Mouse (Mus musculus): Measurements from ENCODE around the gene Ppt2. TPM values are rescaled to one million over a fixed set of nuclear protein-coding genes. Genes with fewer than 3 reads are reported as not detected.

Ppt2 gene
- total RNA-seq, 2 experiments from 2014 or later: 17.0 to 31.3 TPM

- ATAC-seq (replicated peaks; ENCODE audit: low FRiP score, low TSS enrichment, poor library complexity, severe bottlenecking): peak; percentile 79
Observed at GRCm38 (mm10) chr17:34618999-34619398, 9.3 kb downstream of the Ppt2 start.

- no peak for ATAC-seq (replicated peaks; ENCODE audit: low FRiP score, low TSS enrichment, poor library complexity, severe bottlenecking)
Observed at GRCm38 (mm10) chr17:34615871-34616270, 12.4 kb downstream of the Ppt2 start, which contains the start of gene Egfl8. TSS of gene Egfl8 (minus strand) at chr17:34615971.

- ATAC-seq (replicated peaks; ENCODE audit: low FRiP score, low TSS enrichment, poor library complexity, severe bottlenecking): no peak
Observed at GRCm38 (mm10) chr17:34613830-34614229, 14.5 kb downstream of the Ppt2 start.

- peak; percentile 81 for ATAC-seq (replicated peaks; ENCODE audit: low FRiP score, low TSS enrichment, poor library complexity, severe bottlenecking)
Observed at GRCm38 (mm10) chr17:34613054-34613645, 15.2 kb downstream of the Ppt2 start.

GRCm38 (mm10) chr17:34611050-34611449, 17.3 kb downstream of the Ppt2 start:
- ATAC-seq (replicated peaks; ENCODE audit: low FRiP score, low TSS enrichment, poor library complexity, severe bottlenecking): no peak

- no peak for ATAC-seq (replicated peaks; ENCODE audit: low FRiP score, low TSS enrichment, poor library complexity, severe bottlenecking)
Observed at GRCm38 (mm10) chr17:34607997-34608396, 20.3 kb downstream of the Ppt2 start.

GRCm38 (mm10) chr17:34606186-34607039, 21.9 kb downstream of the Ppt2 start:
- ATAC-seq (replicated peaks; ENCODE audit: low FRiP score, low TSS enrichment, poor library complexity, severe bottlenecking): no peak

GRCm38 (mm10) chr17:34605609-34606008, 22.7 kb downstream of the Ppt2 start:
- peak; percentile 49 for ATAC-seq (replicated peaks; ENCODE audit: low FRiP score, low TSS enrichment, poor library complexity, severe bottlenecking)

- no peak for ATAC-seq (replicated peaks; ENCODE audit: low FRiP score, low TSS enrichment, poor library complexity, severe bottlenecking)
Observed at GRCm38 (mm10) chr17:34604511-34605237, 23.6 kb downstream of the Ppt2 start.

- ATAC-seq (replicated peaks; ENCODE audit: low FRiP score, low TSS enrichment, poor library complexity, severe bottlenecking): peak; percentile 73
Observed at GRCm38 (mm10) chr17:34604061-34604508, 24.2 kb downstream of the Ppt2 start, which contains the start of gene Agpat1. TSS of gene Agpat1 (plus strand) at chr17:34604262.

GRCm38 (mm10) chr17:34603375-34604060, 24.8 kb downstream of the Ppt2 start, which contains the start of gene Rnf5:
TSS of gene Rnf5 (minus strand) at chr17:34603690.
- ATAC-seq (replicated peaks; ENCODE audit: low FRiP score, low TSS enrichment, poor library complexity, severe bottlenecking): peak; percentile 84

GRCm38 (mm10) chr17:34601796-34602195, 26.5 kb downstream of the Ppt2 start:
- ATAC-seq (replicated peaks; ENCODE audit: low FRiP score, low TSS enrichment, poor library complexity, severe bottlenecking): no peak

GRCm38 (mm10) chr17:34599891-34600290, 28.4 kb downstream of the Ppt2 start:
- no peak for ATAC-seq (replicated peaks; ENCODE audit: low FRiP score, low TSS enrichment, poor library complexity, severe bottlenecking)

GRCm38 (mm10) chr17:34597566-34598095, 30.7 kb downstream of the Ppt2 start, which contains the start of gene Ager:
TSS of gene Ager (plus strand) at chr17:34597862.
- ATAC-seq (replicated peaks; ENCODE audit: low FRiP score, low TSS enrichment, poor library complexity, severe bottlenecking): no peak

- ATAC-seq (replicated peaks; ENCODE audit: low FRiP score, low TSS enrichment, poor library complexity, severe bottlenecking): no peak
Observed at GRCm38 (mm10) chr17:34596098-34596497, 32.2 kb downstream of the Ppt2 start.

GRCm38 (mm10) chr17:34593752-34594525, 34.4 kb downstream of the Ppt2 start:
- ATAC-seq (replicated peaks; ENCODE audit: low FRiP score, low TSS enrichment, poor library complexity, severe bottlenecking): no peak

GRCm38 (mm10) chr17:34592581-34593549, 35.4 kb downstream of the Ppt2 start:
- no peak for ATAC-seq (replicated peaks; ENCODE audit: low FRiP score, low TSS enrichment, poor library complexity, severe bottlenecking)

All from megakaryocyte-erythroid progenitor cell, adult 5-6 weeks (primary cell).